Mouse (Mus musculus) testis, adult 2 months (tissue): Measurements from ENCODE around the gene Znrf2.

Experiments used
- CTCF ChIP-seq: fragments of 200-500 bp; IDR thresholded peaks from 2 replicates; pipeline ENCODE4 v1.5.1; 2012; ENCODE audit warnings: low read depth, mild to moderate bottlenecking, inconsistent platforms, low read length, moderate library complexity; ENCODE audit not compliant: control insufficient read depth, insufficient read depth, insufficient replicate concordance
- POLR2A ChIP-seq: fragments of 200-500 bp; IDR thresholded peaks from 2 replicates; pipeline ENCODE4 v1.6.1; 2012; ENCODE audit warnings: low read depth, mild to moderate bottlenecking, inconsistent platforms, low read length, moderate library complexity; ENCODE audit not compliant: control insufficient read depth

- TF ChIP-seq CTCF = no peak
- TF ChIP-seq POLR2A = no peak
Observed at GRCm38 (mm10) chr6:54916163-54916562, 99.4 kb downstream of the Znrf2 start.
